Mouse (Mus musculus): ENCODE measurements at regions not wholly inside any gene's neighbourhood (a gene's known extent, or its start where the extent isn't known, plus 50 kb on each side); places are given as distances from the start of the nearest gene placed in this dataset.
A peak's percentile ranks its signal among the peaks of the same experiment; 100 is the strongest.

DNA sequence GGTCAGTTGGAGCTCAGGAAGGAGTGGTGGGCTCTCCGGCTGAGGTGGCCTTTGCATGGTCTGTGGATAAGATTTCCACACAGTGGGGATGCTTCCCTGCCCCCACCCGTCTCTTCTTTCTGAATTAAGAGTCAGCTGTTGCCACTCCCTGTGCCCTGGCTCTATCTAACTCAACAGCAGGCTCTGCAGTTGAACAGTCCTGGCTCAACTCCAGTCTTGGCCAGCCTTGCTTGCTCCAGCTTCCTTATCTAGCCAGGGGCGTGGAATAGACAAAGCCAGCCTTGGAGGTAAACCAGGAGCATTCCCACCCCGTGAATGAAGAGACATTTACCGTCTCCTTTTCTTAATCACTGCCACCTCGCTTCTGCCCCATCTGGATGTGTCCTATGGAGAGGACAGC lies 89.7 kb downstream of the Mn1 start:
- peak; percentile 78 for DNase-seq

GRCm38 (mm10) chr5:111507332-111507731 lies 90.2 kb downstream of the Mn1 start:
- no peak for DNase-seq

DNA sequence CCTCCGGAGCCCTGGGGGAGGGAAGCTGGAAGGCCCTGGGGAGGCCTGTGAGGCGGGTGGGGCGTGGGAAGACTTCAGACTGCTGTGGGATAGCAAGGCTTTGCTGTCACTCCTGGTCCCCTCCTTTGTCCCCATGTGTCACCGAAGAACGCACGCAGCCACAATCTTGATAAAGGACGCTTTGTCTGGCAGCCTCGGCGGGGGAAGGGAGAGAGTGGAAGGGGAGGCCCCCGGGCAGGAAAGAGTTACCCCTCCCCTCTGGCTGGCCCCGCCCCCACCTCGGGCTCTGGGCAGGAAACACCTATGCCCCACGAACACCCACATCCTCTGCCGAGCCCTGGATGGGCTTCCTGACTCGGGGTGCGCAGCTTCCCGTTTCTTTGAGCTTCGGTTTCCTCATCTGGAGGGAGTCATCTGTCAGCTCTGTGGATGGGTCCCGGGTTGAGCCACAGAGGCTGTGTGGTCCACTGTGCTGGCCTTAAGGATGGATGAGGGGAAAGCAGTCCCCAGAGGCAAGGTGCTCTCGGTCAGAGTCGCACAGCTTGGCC lies 91.9 kb downstream of the Mn1 start:
- peak; percentile 66 for DNase-seq

DNA sequence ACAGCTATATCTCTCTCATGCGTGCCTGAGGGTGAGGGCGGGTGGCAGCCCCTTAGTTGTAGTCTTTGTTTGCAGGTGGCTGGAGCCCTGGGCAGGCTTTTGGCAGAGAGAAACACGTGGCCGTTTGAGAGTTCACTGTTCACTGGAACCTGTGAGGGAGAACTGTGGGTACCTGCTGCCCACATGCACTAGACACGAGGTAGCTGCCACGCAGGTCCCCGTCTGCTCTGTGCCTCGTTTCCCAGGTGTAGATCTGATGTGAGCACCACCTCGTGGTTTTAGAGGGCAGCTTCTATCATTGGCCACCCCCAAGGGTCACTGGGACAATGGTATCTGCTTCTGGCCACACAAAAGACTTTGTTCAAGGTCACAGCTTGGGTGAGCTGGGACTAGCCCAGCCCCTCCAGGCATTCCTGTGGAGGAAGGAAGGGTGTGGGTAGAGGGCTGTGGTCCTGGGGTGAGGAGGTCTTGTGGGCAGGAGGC lies 92.5 kb downstream of the Mn1 start:
- DNase-seq, result no peak

GRCm38 (mm10) chr5:111510183-111510878 lies 93.2 kb downstream of the Mn1 start:
- DNase-seq, result no peak

- DNase-seq, result no peak
Measured at GRCm38 (mm10) chr5:111510879-111511231, 93.7 kb downstream of the Mn1 start.

DNA sequence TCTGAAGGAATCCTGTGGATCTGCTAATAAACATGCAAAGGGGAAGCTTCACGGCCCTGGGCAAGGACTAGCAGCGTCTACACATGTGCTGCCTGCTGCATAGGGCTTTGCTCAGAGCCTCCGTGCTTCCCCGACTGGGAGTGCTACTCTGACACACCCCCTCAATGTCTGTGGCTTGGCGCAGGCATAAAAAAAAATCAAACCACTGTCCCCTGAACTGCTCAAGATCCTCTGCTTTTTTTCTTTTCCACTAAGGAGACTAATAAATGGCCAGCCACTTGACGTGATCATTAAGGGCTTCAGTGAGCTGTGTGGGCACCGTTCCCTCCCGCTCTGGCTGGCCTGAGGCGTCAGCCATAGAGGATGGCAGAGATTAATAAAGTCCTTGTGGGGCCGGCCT lies 94.8 kb downstream of the Mn1 start:
- no peak for DNase-seq

GRCm38 (mm10) chr5:111513976-111514375 lies 96.8 kb downstream of the Mn1 start:
- DNase-seq, result no peak

GRCm38 (mm10) chr5:111519059-111519458 lies 101.9 kb downstream of the Mn1 start:
- no peak for DNase-seq

DNA sequence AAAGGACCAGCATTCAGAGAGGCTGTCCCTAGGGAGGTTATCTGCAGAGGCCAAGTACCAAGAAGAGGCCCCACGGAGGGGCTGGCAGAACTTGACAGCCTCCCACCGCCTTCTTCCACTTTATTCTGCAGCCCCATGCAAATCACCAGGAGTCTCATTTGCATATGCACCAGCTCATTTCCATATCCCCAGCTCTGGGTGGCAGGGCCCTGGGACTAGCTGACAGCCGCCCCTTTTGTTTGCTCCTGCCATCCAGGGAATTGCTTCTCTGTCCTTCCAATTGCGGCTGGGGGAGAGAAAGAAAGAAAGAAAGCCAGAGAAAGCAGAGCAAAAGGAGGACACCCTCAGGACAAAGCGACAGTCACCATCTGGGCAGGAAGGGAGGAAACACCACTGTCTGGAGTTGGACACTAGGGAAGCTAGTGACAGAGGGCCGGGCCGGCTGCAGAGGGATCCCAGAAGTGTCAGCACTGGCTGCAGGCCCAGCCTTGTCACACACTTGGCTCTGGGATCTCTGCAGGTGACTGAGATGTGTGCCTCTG lies 102.4 kb downstream of the Mn1 start:
- peak; percentile 44 for DNase-seq

DNA sequence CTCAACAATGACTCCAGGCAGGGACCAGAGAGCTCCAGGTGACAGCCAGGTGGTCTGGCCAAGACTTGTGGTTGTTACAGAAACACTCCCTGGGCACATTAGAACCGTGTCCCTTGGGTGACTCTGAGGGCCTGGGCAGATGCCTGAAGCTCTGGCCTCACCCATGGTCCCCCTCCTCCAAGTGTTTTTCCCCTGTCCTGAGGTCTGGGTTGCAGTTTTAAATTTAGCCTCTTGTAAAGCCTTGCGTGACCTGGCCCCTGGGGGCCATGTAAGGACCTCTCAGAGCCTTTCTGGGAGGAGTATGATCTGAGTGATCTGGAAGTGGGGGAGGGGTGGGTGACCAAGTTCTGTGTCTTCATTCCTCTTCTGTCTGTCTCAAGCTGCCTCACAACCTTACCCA lies 104.7 kb downstream of the Mn1 start:
- DNase-seq, result no peak

- DNase-seq, result peak; percentile 34
Measured at GRCm38 (mm10) chr5:111522586-111522985, 105.4 kb downstream of the Mn1 start.

GRCm38 (mm10) chr5:111527741-111528140 lies 110.6 kb downstream of the Mn1 start:
- no peak for DNase-seq

GRCm38 (mm10) chr5:111529096-111529495 lies 111.9 kb downstream of the Mn1 start:
- DNase-seq, result peak; percentile 76

- DNase-seq, result peak; percentile 46
Measured at GRCm38 (mm10) chr5:111530628-111531524, 113.7 kb downstream of the Mn1 start.

- DNase-seq, result no peak
Measured at GRCm38 (mm10) chr5:111532446-111533035, 115.4 kb downstream of the Mn1 start.

- DNase-seq, result peak; percentile 83
Measured at GRCm38 (mm10) chr5:111535978-111536377, 118.8 kb downstream of the Mn1 start.

GRCm38 (mm10) chr5:111538560-111539450 lies 121.6 kb downstream of the Mn1 start:
- DNase-seq, result no peak

DNA sequence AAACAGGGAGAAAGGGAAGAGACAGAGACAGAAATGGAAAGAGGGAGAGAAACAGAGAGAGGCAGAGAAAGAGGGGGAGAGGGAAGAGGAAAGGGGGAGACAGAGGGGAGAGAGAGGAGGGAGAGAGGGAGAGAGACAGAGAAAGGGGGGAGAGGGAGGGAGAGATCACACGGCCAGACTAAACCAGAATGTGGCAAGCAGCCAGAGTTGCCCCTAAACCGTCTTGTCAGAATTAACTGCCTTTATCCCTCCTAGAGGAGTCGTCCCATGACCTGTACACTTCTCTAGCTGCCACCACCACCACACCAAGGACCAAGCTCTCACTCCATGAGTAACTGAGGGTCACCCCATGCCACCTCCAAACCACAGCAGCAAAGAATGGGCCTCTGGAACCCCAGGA lies 123.3 kb downstream of the Mn1 start:
- DNase-seq, result no peak

- no peak for DNase-seq
Measured at GRCm38 (mm10) chr5:111542077-111542476, 124.9 kb downstream of the Mn1 start.

- no peak for DNase-seq
Measured at GRCm38 (mm10) chr5:111543721-111544495, 126.7 kb downstream of the Mn1 start.
